ENCODE assay signal across 11 mouse cellular contexts in genomic region chr9:25213164-25213557, GRCm38 (mm10). TPM values are rescaled to one million over a fixed set of nuclear protein-coding genes. Genes with fewer than 3 reads are reported as not detected.
DNase-seq lines count a peak whose midpoint lies in the region; ATAC-seq and TF ChIP-seq lines count a peak whose summit lies in the region.
"Had no signal": no experiment of that assay in that cellular context is flagged by ENCODE, and none has a peak within 500 bp of the region (broad histone marks: within the 10 kb centered on the region; RNA-seq: fewer than 3 reads in every experiment).

No protein-coding gene starts in this region.

- no peaks in the 10 kb centered on the region for H3K27me3 ChIP-seq in cerebellum, adult 2 months (ENCODE audit: control insufficient read depth, insufficient read depth, low read length)
- no peaks in the 10 kb centered on the region for H3K27me3 ChIP-seq in kidney, embryonic 15.5 days
- no peaks in the 10 kb centered on the region for H3K27me3 ChIP-seq in embryonic facial prominence, embryonic 13.5 days
- no peaks in the 10 kb centered on the region for H3K27me3 ChIP-seq in limb, embryonic 14.5 days (ENCODE audit: control insufficient read depth, insufficient read depth, low read length)

- H3K9me3 ChIP-seq in kidney, embryonic 15.5 days (replicated peaks) = no peaks in the 10 kb centered on the region
- no peaks in the 10 kb centered on the region for H3K9me3 ChIP-seq in embryonic facial prominence, embryonic 13.5 days
- H3K9me3 ChIP-seq in limb, embryonic 14.5 days (ENCODE audit: control insufficient read depth, low read length) = no peaks in the 10 kb centered on the region

- H3K4me2 ChIP-seq in kidney, embryonic 15.5 days = no peak overlapping the region
- no peak overlapping the region for H3K4me2 ChIP-seq in embryonic facial prominence, embryonic 13.5 days
- H3K4me2 ChIP-seq in limb, embryonic 14.5 days (replicated peaks; ENCODE audit: low read depth, low read length, severe bottlenecking) = no peak overlapping the region

- H3K36me3 ChIP-seq in kidney, embryonic 15.5 days = no peaks in the 10 kb centered on the region
- no peaks in the 10 kb centered on the region for H3K36me3 ChIP-seq in embryonic facial prominence, embryonic 13.5 days
- H3K36me3 ChIP-seq in limb, embryonic 14.5 days (ENCODE audit: control insufficient read depth, insufficient read depth, low read length) = no peaks in the 10 kb centered on the region

- TF ChIP-seq CTCF in cerebellum, adult 2 months (IDR thresholded peaks at IDR 0.05; ENCODE audit: borderline replicate concordance, insufficient read depth, low read depth, low read length) = no peak

- ATAC-seq in kidney, embryonic 15.5 days (replicated peaks; ENCODE audit: low FRiP score) = peak; percentile 59
- no peak for ATAC-seq in embryonic facial prominence, embryonic 13.5 days (ENCODE audit: insufficient number of reproducible peaks, insufficient read depth, low FRiP score, low TSS enrichment, low read depth)
- ATAC-seq in limb, embryonic 14.5 days (ENCODE audit: low FRiP score, low read depth) = peak; percentile 26; the same call in 1 of the 2 replicates

- no peaks in the 10 kb centered on the region for H3K4me1 ChIP-seq in cerebellum, adult 2 months (ENCODE audit: control insufficient read depth, insufficient read depth, low read length)
- H3K4me1 ChIP-seq in kidney, embryonic 15.5 days = peaks cover 26% of the 10 kb centered on the region; the same call in 1 of the 2 replicates
- H3K4me1 ChIP-seq in embryonic facial prominence, embryonic 13.5 days = peaks cover 17% of the 10 kb centered on the region
- peaks cover 5% of the 10 kb centered on the region; the same call in 1 of the 2 replicates for H3K4me1 ChIP-seq in limb, embryonic 14.5 days (ENCODE audit: control insufficient read depth, insufficient read depth, low read length)

- no peak for TF ChIP-seq POLR2A in cerebellum, adult 2 months (IDR thresholded peaks at IDR 0.05; ENCODE audit: borderline replicate concordance, insufficient read depth, low read length)
- no peak for TF ChIP-seq POLR2A in limb, embryonic 14.5 days (IDR thresholded peaks at IDR 0.05; ENCODE audit: borderline replicate concordance, extremely low read depth, insufficient read depth, insufficient read length)

- no peak for DNase-seq in cerebellum, adult 2 months
- DNase-seq in cerebellum, postnatal 4 days (ENCODE audit: low spot score in 2 of 2) = no peak
- no peak for DNase-seq in kidney, postnatal 36 days
- no peak for DNase-seq in limb, embryonic 14.5 days (ENCODE audit: low spot score)
- DNase-seq in right cerebral cortex, postnatal 36 days (ENCODE audit: low spot score in 2 of 2) = no peak
- DNase-seq in thymus, postnatal 25 days = no peak
- DNase-seq: adrenal gland, postnatal 10 days; cerebellum, adult 9-10 months had no signal

- peak overlapping the region; percentile 47; the same call in 1 of the 2 replicates for H3K27ac ChIP-seq in cerebellum, adult 2 months (ENCODE audit: insufficient read depth, low read length)
- H3K27ac ChIP-seq in kidney, embryonic 15.5 days = peak overlapping the region; percentile 83
- peak overlapping the region; percentile 65; the same call in 1 of the 2 replicates for H3K27ac ChIP-seq in embryonic facial prominence, embryonic 13.5 days
- no peak overlapping the region for H3K27ac ChIP-seq in limb, embryonic 14.5 days (replicated peaks; ENCODE audit: low read depth, low read length)
- H3K27ac ChIP-seq: liver, embryonic 14.5 days had no signal

- H3K4me3 ChIP-seq in cerebellum, adult 2 months (replicated peaks; ENCODE audit: insufficient read depth, low read depth, low read length) = no peak overlapping the region
- no peak overlapping the region for H3K4me3 ChIP-seq in kidney, embryonic 15.5 days (replicated peaks)
- H3K4me3 ChIP-seq in embryonic facial prominence, embryonic 13.5 days = no peak overlapping the region
- H3K4me3 ChIP-seq in limb, embryonic 14.5 days (replicated peaks; ENCODE audit: low read length) = no peak overlapping the region

- no peak overlapping the region for H3K9ac ChIP-seq in kidney, embryonic 15.5 days
- no peak overlapping the region for H3K9ac ChIP-seq in embryonic facial prominence, embryonic 13.5 days
- H3K9ac ChIP-seq in limb, embryonic 14.5 days (ENCODE audit: low read depth, low read length, severe bottlenecking) = no peak overlapping the region
- H3K9ac ChIP-seq: liver, embryonic 14.5 days had no signal

RNA-seq across cellular contexts. Expression of gene Sept7, which starts 39.1 kb away (rescaled TPM):
- 225 and 240 TPM in 2 replicates for polyA plus RNA-seq in cerebellum, adult 2 months (2012; rRNA removed)
- 318 and 325 TPM in 2 replicates for polyA plus RNA-seq in kidney, embryonic 15.5 days (2015; fragmentation: Nextera tagmentation; extraction: Ambion mirVana)
- 300 and 331 TPM in 2 replicates for polyA plus RNA-seq in embryonic facial prominence, embryonic 13.5 days (2015; fragmentation: Nextera tagmentation; extraction: Ambion mirVana)
- 93.2 and 129 TPM in 2 replicates for polyA plus RNA-seq in limb, embryonic 14.5 days (2012; rRNA removed)
- polyA plus RNA-seq in limb, embryonic 14.5 days (2014; fragmentation: Nextera tagmentation; extraction: Ambion mirVana) = 288 and 295 TPM in 2 replicates
